Mouse (Mus musculus): ENCODE data around the gene Txndc11. TPM values are rescaled to one million over a fixed set of nuclear protein-coding genes. Genes with fewer than 3 reads are reported as not detected.
"Not testable (repeated sequence)": the region's sequence is repeated elsewhere in the genome, so short reads cannot be mapped to it uniquely, and the experiment has no call there.

Gene Txndc11
- polyA plus RNA-seq, 1 experiment from 2014 or later = 28.7 TPM

DNA sequence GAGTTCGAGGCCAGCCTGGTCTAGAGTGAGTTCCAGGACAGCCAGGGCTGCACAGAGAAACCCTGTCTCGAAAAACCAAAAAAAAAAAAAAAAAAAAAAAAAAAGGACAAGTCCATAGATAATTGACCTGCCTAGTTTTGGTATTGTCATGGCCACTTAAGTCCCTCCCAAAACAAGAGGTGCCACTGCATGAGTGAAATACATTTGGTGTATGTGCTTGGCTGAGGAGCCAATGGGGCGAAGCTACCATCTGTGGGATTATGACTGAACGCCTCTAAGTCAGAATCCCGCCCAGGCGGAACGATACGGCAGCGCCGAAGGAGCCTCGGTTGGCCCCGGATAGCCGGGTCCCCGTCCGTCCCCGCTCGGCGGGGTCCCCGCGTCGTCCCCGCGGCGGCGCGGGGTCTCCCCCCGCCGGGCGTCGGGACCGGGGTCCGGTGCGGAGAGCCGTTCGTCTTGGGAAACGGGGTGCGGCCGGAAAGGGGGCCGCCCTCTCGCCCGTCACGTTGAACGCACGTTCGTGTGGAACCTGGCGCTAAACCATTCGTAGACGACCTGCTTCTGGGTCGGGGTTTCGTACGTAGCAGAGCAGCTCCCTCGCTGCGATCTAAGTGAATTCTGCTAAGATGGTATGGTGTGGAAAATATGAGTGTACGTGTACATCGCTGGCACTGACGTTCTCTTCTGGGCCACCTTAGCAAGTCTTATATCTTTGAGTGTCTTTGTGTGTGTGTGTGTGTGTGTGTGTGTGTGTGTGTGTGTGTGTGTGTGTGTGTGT, 9.4 kb upstream of the Txndc11 start:
- not testable (repeated sequence) for H3K27me3 ChIP-seq (ENCODE audit: insufficient read depth, poor library complexity, severe bottlenecking); H3K9me3 ChIP-seq; H3K4me1 ChIP-seq (replicated peaks); H3K27ac ChIP-seq; H3K4me3 ChIP-seq
- peak; percentile 21 for DNase-seq (ENCODE audit: low spot score)
- peaks cover 88% of the 10 kb centered on the region for H3K36me3 ChIP-seq
- WGBS = 16% methylated on average over 56 of the region's 56 CpGs

GRCm38 (mm10) chr16:11133476-11134347, 738 bp downstream of the Txndc11 start:
- H3K27ac ChIP-seq = peak overlapping the region; percentile 94
- H3K4me3 ChIP-seq = peak overlapping the region; percentile 98
- peaks cover 18% of the 10 kb centered on the region for H3K36me3 ChIP-seq
- no peaks in the 10 kb centered on the region for H3K27me3 ChIP-seq (ENCODE audit: insufficient read depth, poor library complexity, severe bottlenecking)
- DNase-seq (ENCODE audit: low spot score) = no peak
- peaks cover 27% of the 10 kb centered on the region for H3K4me1 ChIP-seq (replicated peaks)
- WGBS = under 1% methylated on average over 34 of the region's 34 CpGs
- no peaks in the 10 kb centered on the region for H3K9me3 ChIP-seq

- peaks cover 27% of the 10 kb centered on the region for H3K4me1 ChIP-seq (replicated peaks)
- no peak for DNase-seq (ENCODE audit: low spot score)
- no peak overlapping the region for H3K27ac ChIP-seq
- H3K27me3 ChIP-seq (ENCODE audit: insufficient read depth, poor library complexity, severe bottlenecking) = no peaks in the 10 kb centered on the region
- H3K4me3 ChIP-seq = peak overlapping the region; percentile 98
- H3K36me3 ChIP-seq = peaks cover 19% of the 10 kb centered on the region
- WGBS = 42% methylated on average over 2 of the region's 2 CpGs
- no peaks in the 10 kb centered on the region for H3K9me3 ChIP-seq
Measured at GRCm38 (mm10) chr16:11132839-11133238, 1.6 kb downstream of the Txndc11 start.

- no peak for DNase-seq (ENCODE audit: low spot score)
- no peaks in the 10 kb centered on the region for H3K27me3 ChIP-seq (ENCODE audit: insufficient read depth, poor library complexity, severe bottlenecking)
- WGBS = 91% methylated on average over 11 of the region's 11 CpGs
- H3K4me3 ChIP-seq = no peak overlapping the region
- H3K9me3 ChIP-seq = no peaks in the 10 kb centered on the region
- H3K27ac ChIP-seq = no peak overlapping the region
- peaks cover 40% of the 10 kb centered on the region for H3K36me3 ChIP-seq
- H3K4me1 ChIP-seq (replicated peaks) = peaks cover 14% of the 10 kb centered on the region
Measured at GRCm38 (mm10) chr16:11128301-11128700, 6.1 kb downstream of the Txndc11 start.

DNA sequence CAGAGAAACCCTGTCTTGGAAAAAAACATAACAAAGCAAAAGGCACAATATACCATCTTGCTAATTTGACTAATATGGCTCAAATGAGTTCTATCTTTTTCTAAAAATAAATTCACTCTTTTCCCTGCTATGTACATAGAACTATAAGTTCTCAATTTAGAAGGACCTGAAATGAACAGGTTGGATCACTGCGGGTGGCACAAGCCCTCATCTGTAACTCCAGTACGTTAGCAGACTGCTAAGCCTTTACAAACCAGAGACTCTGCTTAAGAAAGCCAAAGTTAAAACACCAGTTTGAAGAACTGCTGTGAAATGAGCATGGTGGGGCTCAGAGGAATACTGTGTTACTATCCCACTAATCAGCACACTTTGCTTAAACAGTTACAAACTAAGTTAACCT, 9.1 kb downstream of the Txndc11 start:
- H3K36me3 ChIP-seq = peaks cover 69% of the 10 kb centered on the region
- WGBS = 93% methylated on average over 2 of the region's 2 CpGs
- H3K4me1 ChIP-seq (replicated peaks) = no peaks in the 10 kb centered on the region
- no peak overlapping the region for H3K27ac ChIP-seq
- H3K27me3 ChIP-seq (ENCODE audit: insufficient read depth, poor library complexity, severe bottlenecking) = no peaks in the 10 kb centered on the region
- DNase-seq (ENCODE audit: low spot score) = no peak
- H3K9me3 ChIP-seq = no peaks in the 10 kb centered on the region
- no peak overlapping the region for H3K4me3 ChIP-seq

DNA sequence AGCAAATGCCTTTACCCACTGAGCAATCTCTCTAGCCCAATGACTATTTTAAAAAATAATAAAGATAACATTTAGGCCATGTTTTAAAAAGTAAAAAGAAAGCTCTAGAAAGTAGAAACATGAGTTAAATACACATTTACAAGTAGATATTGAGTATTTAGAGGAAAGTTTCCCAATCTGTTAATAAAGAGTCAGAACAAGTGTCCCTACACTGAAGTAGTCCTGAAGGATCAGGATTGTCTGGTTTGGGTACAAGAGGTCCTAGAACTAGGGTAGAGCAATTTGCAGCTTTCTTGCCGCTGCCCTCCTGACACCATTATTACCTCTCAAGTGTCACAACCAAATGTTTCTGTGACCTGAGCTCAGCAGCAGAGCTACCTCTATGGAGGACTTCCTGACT, 10.3 kb downstream of the Txndc11 start:
- Histone ChIP-seq H3K27me3 (ENCODE audit: insufficient read depth, poor library complexity, severe bottlenecking) (no peaks in the 10 kb centered on the region), H3K36me3 (peaks cover 81% of the 10 kb centered on the region)
- WGBS = 100% methylated on average over 1 of the region's 1 CpGs

GRCm38 (mm10) chr16:11122625-11123024, 11.8 kb downstream of the Txndc11 start:
- no peak overlapping the region for H3K27ac ChIP-seq
- H3K4me3 ChIP-seq = no peak overlapping the region
- no peaks in the 10 kb centered on the region for H3K9me3 ChIP-seq
- no peaks in the 10 kb centered on the region for H3K27me3 ChIP-seq (ENCODE audit: insufficient read depth, poor library complexity, severe bottlenecking)
- no peak for DNase-seq (ENCODE audit: low spot score)
- no peaks in the 10 kb centered on the region for H3K4me1 ChIP-seq (replicated peaks)
- 96% methylated on average over 2 of the region's 2 CpGs for WGBS
- peaks cover 81% of the 10 kb centered on the region for H3K36me3 ChIP-seq

More for the DNA sequence above, 10.3 kb downstream of the Txndc11 start:
- no peaks in the 10 kb centered on the region for H3K9me3 ChIP-seq
- H3K4me3 ChIP-seq = no peak overlapping the region
- no peak for DNase-seq (ENCODE audit: low spot score)
- no peak overlapping the region for H3K27ac ChIP-seq
- H3K4me1 ChIP-seq (replicated peaks) = no peaks in the 10 kb centered on the region

- DNase-seq (ENCODE audit: low spot score) = no peak
- 81% methylated on average over 4 of the region's 4 CpGs for WGBS
- Histone ChIP-seq H3K4me3 (no peak overlapping the region), H3K27ac (no peak overlapping the region), H3K27me3 (ENCODE audit: insufficient read depth, poor library complexity, severe bottlenecking) (no peaks in the 10 kb centered on the region), H3K36me3 (peaks cover 34% of the 10 kb centered on the region), H3K4me1 (replicated peaks) (no peaks in the 10 kb centered on the region), H3K9me3 (no peaks in the 10 kb centered on the region)
Measured at GRCm38 (mm10) chr16:11109198-11109740, 25.2 kb downstream of the Txndc11 start.

DNA sequence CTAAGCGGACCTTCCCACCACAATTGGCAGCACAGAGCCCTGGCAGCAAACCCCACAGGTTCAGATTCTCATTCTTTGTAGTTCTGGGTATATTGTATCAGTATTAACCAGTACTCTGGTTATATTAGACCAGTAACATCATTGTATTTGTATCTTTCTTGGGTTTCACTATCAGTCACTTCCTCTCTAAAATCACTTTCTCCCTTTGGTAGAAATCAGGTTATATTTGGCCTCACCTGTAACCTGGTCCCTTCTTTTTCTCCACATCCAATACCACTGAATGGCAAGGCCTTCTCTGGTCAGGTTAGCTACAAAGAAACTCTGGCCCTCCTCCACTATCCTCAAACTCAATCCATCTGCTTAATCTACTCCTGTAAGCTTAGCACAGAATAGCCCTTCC, 29.5 kb downstream of the Txndc11 start:
- H3K36me3 ChIP-seq = peaks cover 32% of the 10 kb centered on the region
- H3K9me3 ChIP-seq = no peaks in the 10 kb centered on the region
- H3K4me3 ChIP-seq = no peak overlapping the region
- no peak overlapping the region for H3K27ac ChIP-seq
- H3K27me3 ChIP-seq (ENCODE audit: insufficient read depth, poor library complexity, severe bottlenecking) = no peaks in the 10 kb centered on the region
- H3K4me1 ChIP-seq (replicated peaks) = no peaks in the 10 kb centered on the region
- DNase-seq (ENCODE audit: low spot score) = no peak
- 84% methylated on average over 1 of the region's 1 CpGs for WGBS

GRCm38 (mm10) chr16:11097301-11097700, 37.1 kb downstream of the Txndc11 start:
- no peak for DNase-seq (ENCODE audit: low spot score)
- peaks cover 22% of the 10 kb centered on the region for H3K36me3 ChIP-seq
- H3K4me3 ChIP-seq = no peak overlapping the region
- 90% methylated on average over 3 of the region's 3 CpGs for WGBS
- no peak overlapping the region for H3K27ac ChIP-seq
- no peaks in the 10 kb centered on the region for H3K27me3 ChIP-seq (ENCODE audit: insufficient read depth, poor library complexity, severe bottlenecking)
- no peaks in the 10 kb centered on the region for H3K4me1 ChIP-seq (replicated peaks)
- H3K9me3 ChIP-seq = no peaks in the 10 kb centered on the region

- 94% methylated on average over 13 of the region's 13 CpGs for WGBS
- Histone ChIP-seq H3K27ac (no peak overlapping the region), H3K36me3 (peaks cover 50% of the 10 kb centered on the region), H3K27me3 (ENCODE audit: insufficient read depth, poor library complexity, severe bottlenecking) (no peaks in the 10 kb centered on the region), H3K4me1 (replicated peaks) (no peaks in the 10 kb centered on the region), H3K9me3 (no peaks in the 10 kb centered on the region), H3K4me3 (no peak overlapping the region)
- DNase-seq (ENCODE audit: low spot score) = no peak
Measured at GRCm38 (mm10) chr16:11093717-11094386, 40.6 kb downstream of the Txndc11 start.

- no peak for DNase-seq (ENCODE audit: low spot score)
- WGBS = 93% methylated on average over 3 of the region's 3 CpGs
- Histone ChIP-seq H3K9me3 (no peaks in the 10 kb centered on the region), H3K36me3 (peaks cover 61% of the 10 kb centered on the region), H3K27me3 (ENCODE audit: insufficient read depth, poor library complexity, severe bottlenecking) (no peaks in the 10 kb centered on the region), H3K4me1 (replicated peaks) (no peaks in the 10 kb centered on the region), H3K27ac (no peak overlapping the region), H3K4me3 (no peak overlapping the region)
Measured at GRCm38 (mm10) chr16:11092523-11092922, 41.9 kb downstream of the Txndc11 start.

All from hindbrain, embryonic 10.5 days (tissue).